Mouse (Mus musculus) spleen, postnatal 10 days (tissue): ENCODE results near the gene Vmn2r9.
A peak's percentile ranks its signal among the peaks of the same experiment; 100 is the strongest.
"Not testable (repeated sequence)": the region's sequence is repeated elsewhere in the genome, so short reads cannot be mapped to it uniquely, and the experiment has no call there.

Experiments
- DNase-seq, 2 experiments: peaks; one replicate each; pipeline ENCODE4 v3.0.0; 2021 to 2022; ENCODE audit warnings: low spot score in 2 of 2

Vmn2r9 gene

DNA sequence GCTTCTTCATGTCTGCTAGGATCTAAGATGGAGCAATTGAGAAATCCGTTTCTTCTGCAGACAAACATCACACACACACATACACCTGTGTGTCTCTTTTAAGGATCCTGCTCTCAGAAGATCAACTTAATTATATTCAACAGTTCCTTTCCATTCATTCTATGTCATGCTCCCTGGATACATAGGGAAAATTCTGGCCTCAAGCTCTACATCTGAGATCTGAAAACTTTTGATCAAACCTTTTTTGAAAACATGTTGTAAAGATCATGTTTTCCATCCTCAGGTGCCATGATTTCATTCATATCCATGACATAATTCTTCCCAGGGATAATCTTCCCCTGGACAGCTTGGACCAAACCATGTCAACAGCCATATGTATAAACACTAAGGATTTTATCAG is at the start of gene Vmn2r9:
Gene Vmn2r9, minus strand, starts transcription at position 101 of the 400 bp plus-strand sequence.
- not testable (repeated sequence) for DNase-seq

DNA sequence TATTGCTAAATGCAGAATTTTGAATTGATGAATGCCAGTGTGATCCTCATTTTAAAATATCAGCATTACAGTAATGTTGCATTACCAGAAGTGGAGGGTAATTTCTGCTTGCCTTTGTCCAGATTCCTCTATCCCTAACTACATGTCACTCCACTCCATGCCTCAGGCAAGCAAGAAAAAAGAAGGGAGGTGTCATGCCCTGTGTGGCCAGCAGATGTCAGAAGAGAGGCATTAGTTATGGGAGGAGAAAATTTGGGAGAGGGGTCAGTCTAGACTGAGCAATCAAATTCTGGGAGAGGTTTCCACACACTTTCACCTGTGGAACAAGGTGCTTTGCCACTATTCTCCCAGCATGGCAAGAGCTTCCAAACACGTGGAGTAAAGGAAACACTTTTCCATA is 14.3 kb upstream of the Vmn2r9 start:
- DNase-seq: peak; percentile 3 to 12

DNA sequence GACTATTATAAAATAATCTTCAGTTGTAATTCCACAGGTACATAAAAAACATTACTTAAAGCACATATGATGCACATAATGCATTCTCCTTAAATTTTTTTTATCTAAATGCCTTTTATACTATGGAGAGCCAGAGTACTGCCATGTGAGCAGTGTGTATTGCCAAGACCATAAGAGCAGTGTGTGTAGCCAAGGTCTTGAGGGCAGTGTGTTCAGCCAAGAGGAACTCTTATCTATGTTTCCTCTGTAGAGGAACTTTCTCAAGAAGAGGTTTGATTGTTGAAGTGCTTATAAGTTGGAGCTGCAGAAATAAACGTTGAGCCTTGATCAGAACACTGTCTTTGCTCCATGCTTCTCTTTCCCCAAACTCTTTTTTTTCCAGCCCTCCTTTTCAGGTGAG is 2.9 kb downstream of the Vmn2r9 start:
- no peak for DNase-seq

DNA sequence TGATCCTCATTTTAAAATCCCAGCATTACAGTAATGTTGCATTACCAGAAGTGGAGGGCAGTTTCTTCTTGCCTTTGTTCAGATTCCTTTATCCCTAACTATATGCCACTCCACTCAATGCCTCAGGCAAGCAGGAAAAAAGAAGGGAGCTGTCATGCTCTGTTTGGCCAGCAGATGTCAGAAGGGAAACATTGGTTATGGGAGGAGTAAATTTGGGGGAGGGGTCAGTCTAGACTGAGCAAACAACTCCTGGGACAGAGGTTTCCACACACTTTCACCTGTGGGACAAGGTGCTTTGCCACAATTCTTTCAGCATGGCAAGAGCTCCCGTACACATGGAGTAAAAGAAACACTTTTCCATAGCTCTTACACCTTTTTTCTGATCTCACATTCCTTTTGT is 16.2 kb downstream of the Vmn2r9 start:
- DNase-seq: no peak

DNA sequence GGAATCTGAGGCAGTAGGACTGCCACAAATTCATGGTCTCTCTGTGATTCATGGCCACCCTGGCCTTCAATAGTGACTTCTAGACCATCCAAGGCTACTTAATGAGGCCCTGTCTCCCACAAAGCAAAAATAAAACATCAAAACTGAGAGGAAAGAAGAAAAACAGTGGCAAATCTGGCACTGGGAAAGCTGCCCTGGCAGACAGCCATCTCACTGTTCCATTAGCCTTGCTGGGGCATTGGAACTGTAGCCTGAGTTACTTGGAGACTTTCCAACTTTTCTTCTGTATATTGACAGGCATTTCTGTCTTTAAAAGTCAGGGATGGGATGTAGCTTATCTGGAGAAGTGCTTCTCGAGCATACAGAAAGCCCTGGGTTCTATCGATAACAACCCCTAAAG is 29.1 kb downstream of the Vmn2r9 start:
- DNase-seq: no peak

DNA sequence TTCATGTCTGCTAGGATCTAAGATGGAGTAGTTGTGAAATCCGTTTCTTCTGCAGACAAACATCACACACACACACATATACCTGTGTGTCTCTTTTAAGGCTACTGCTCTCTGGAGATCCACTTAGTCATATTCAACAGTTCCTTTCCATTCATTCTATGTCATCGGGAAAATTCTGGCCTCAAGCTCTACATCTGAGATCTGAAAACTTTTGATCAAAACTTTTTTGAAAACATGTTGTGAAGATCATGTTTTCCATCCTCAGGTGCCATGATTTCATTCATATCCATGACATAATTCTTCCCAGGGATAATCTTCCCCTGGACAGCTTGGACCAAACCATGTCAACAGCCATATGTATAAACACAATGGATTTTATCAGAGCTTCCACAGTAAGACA is 43.7 kb downstream of the Vmn2r9 start, which contains the start of gene Vmn2r8:
Gene Vmn2r8, minus strand, starts transcription at position 101 of the 400 bp plus-strand sequence.
- DNase-seq: not testable (repeated sequence)

DNA sequence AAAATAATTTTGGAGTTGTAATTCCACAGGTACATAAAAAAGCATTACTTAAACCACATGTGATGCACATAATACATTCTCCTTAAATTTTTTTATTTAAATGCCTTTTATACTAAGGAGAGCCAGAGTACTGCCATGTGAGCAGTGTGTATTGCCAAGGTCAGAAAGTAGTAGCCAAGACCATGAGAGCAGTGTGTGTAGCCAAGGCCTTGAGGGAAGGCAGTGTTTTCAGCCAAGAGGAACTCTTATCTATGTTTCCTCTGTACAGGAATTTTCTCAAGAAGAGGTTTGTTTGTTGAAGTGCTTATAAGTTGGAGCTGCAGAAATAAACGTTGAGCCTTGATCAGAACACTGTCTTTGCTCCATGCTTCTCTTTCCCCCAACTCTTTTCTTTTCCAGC is 48.8 kb downstream of the Vmn2r9 start:
- no peak for DNase-seq

DNA sequence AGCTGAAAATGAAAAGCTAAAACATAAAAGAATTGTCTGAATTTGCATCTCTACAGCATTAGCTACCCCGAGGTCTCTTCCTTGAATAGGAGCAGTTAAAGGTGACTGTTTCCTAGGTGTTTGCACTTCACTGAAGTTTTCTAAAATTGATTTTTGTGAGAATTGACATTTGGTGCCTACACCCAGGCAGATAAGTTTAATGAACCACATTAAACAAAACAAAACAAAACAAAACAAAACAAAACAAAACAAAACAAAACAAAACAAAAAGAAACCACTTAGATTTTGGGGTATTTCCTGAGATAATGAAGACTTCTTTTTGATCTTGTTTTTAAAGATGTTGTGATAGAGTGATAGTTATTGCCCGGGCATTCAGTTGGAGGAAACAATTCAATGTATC is 57.1 kb downstream of the Vmn2r9 start, which contains the start of gene Tmed11:
Gene Tmed11, minus strand, starts transcription at position 101 of the 400 bp plus-strand sequence.
- DNase-seq: not testable (repeated sequence)

DNA sequence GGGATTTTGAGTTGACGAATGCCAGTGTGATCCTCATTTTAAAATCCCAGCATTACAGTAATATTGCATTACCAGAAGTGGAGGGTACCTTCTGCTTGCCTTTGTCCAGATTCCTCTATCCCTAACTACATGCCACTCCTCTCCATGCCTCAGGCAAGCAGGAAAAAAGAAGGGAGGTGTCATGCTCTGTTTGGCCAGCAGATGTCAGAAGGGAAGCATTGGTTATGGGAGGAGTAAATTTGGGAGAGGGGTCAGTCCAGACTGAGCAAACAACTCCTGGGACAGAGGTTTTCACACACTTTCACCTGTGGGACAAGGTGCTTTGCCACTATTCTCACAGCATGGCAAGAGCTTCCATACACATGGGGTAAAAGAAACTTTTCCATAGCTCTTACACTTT is 62.0 kb downstream of the Vmn2r9 start:
- DNase-seq: peak in 1 of 2 experiments; percentile 12
